Mouse (Mus musculus) bone marrow, adult 2 months (tissue): ENCODE results near the gene Arfgef2.

Source experiments
- CTCF ChIP-seq: fragments of 200-500 bp; IDR thresholded peaks from 2 replicates; pipeline ENCODE4 v1.5.1; 2011; ENCODE audit warnings: low read length, control low read depth; ENCODE audit not compliant: control insufficient read depth, insufficient read depth
- POLR2A ChIP-seq: fragments of 200-500 bp; IDR thresholded peaks from 2 replicates; pipeline ENCODE4 v1.6.1; 2011; ENCODE audit warnings: low read depth, mild to moderate bottlenecking, control low read depth, low read length, borderline replicate concordance; ENCODE audit not compliant: control insufficient read depth

GRCm38 (mm10) chr2:166830350-166830749, 25.0 kb downstream of the Arfgef2 start:
- no peak for TF ChIP-seq CTCF
- no peak for TF ChIP-seq POLR2A
